Comparison of ENCODE assay signal across 2 mouse cellular contexts in the genomic region with DNA sequence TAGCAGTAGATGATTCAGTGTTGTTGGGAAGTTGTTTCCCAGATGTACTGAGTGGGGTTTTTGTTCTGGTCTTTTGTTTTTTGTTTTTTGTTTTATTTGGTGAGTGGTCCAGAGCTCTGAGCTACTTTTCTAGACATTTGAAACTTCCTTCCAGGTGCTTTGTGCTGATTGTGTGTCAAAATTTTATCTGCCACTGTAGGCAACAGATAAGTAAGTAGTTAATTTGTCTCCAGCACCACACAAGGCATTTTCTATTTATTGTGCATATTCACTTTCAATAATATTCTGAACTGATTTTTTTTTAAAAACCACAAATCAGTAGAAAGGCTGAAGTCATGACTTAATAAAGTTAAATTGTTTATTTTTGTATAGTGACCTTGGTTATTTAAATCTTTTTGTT. TPM values are rescaled to one million over a fixed set of nuclear protein-coding genes. Genes with fewer than 3 reads are reported as not detected.
A peak's percentile ranks its signal among the peaks of the same experiment; 100 is the strongest.
DNase-seq lines count a peak whose midpoint lies in the region; ATAC-seq and TF ChIP-seq lines count a peak whose summit lies in the region.
"Not testable (repeated sequence)": the region's sequence is repeated elsewhere in the genome, so short reads cannot be mapped to it uniquely, and the experiment has no call there.

No protein-coding gene starts in this region.

- TF ChIP-seq POLR2A in MEL (IDR thresholded peaks at IDR 0.05; ENCODE audit: control insufficient read depth in 1 of 2, insufficient read depth in 1 of 2, low read depth in 1 of 2, low read length in 2 of 2, poor library complexity in 1 of 2): not testable (repeated sequence)

- not testable (repeated sequence) for ATAC-seq in liver, embryonic 14.5 days (ENCODE audit: insufficient read depth)

- not testable (repeated sequence) for H3K4me2 ChIP-seq in liver, embryonic 14.5 days (ENCODE audit: low read depth)

- TF ChIP-seq RAD21 in MEL (IDR thresholded peaks at IDR 0.05; ENCODE audit: low read depth, low read length): not testable (repeated sequence)

- H3K27me3 ChIP-seq in MEL (ENCODE audit: control insufficient read depth in 1 of 2, insufficient read depth in 2 of 2, low read length in 2 of 2); liver, embryonic 14.5 days (ENCODE audit: control insufficient read depth, insufficient read depth, low read length): not testable (repeated sequence)

- DNase-seq in MEL (ENCODE audit: low read depth, low spot score); liver, embryonic 14.5 days (ENCODE audit: low read depth in 3 of 3, low spot score in 3 of 3): not testable (repeated sequence)

- H3K4me1 ChIP-seq in MEL (ENCODE audit: control insufficient read depth in 1 of 2, insufficient read depth in 2 of 2, low read length in 2 of 2): peaks cover 7 to 15% of the 10 kb centered on the region in 2 experiments
- peaks cover 11 to 28% of the 10 kb centered on the region in 2 experiments for H3K4me1 ChIP-seq in liver, embryonic 14.5 days (replicated peaks; ENCODE audit: control insufficient read depth in 2 of 2, insufficient read depth in 2 of 2, low read length in 1 of 2)

- not testable (repeated sequence) for TF ChIP-seq CTCF in MEL (IDR thresholded peaks at IDR 0.05 in 2 of 3, conservative IDR thresholded peaks at IDR 0.05 in 1 of 3; ENCODE audit: control insufficient read depth in 1 of 3, insufficient read depth in 1 of 3, low read depth in 2 of 3, low read length in 3 of 3, poor library complexity in 1 of 3, severe bottlenecking in 1 of 3); liver, embryonic 14.5 days (IDR thresholded peaks at IDR 0.05; ENCODE audit: low read depth)

- peaks cover 4 to 23% of the 10 kb centered on the region in 2 experiments for H3K36me3 ChIP-seq in MEL (ENCODE audit: control insufficient read depth in 1 of 2, insufficient read depth in 2 of 2, low read length in 2 of 2)
- peaks cover 18% of the 10 kb centered on the region for H3K36me3 ChIP-seq in liver, embryonic 14.5 days (replicated peaks; ENCODE audit: control insufficient read depth, insufficient read depth, low read depth)

- not testable (repeated sequence) for H3K9me3 ChIP-seq in MEL (replicated peaks; ENCODE audit: insufficient read depth, low read length); liver, embryonic 14.5 days (ENCODE audit: control insufficient read depth, low read length)

- H3K9ac ChIP-seq in MEL (ENCODE audit: control insufficient read depth, low read depth, low read length, poor library complexity, severe bottlenecking); liver, embryonic 14.5 days (replicated peaks): not testable (repeated sequence)

- H3K79me2 ChIP-seq in MEL (ENCODE audit: control insufficient read depth, insufficient read depth, low read length, poor library complexity): not testable (repeated sequence)

- not testable (repeated sequence) for H3K27ac ChIP-seq in MEL (ENCODE audit: control insufficient read depth, low read depth, low read length); liver, embryonic 14.5 days

- H3K4me3 ChIP-seq in MEL (ENCODE audit: control insufficient read depth in 1 of 2, insufficient read depth in 1 of 2, low read depth in 2 of 2, low read length in 2 of 2); liver, embryonic 14.5 days (ENCODE audit: insufficient read depth in 1 of 2, low read depth in 2 of 2, low read length in 2 of 2): not testable (repeated sequence)

- TF ChIP-seq EP300 in MEL (IDR thresholded peaks at IDR 0.05; ENCODE audit: low read depth in 1 of 2, low read length in 2 of 2): peak in 1 of 2 experiments; percentile 41; a peak in 1 of 4 replicates
- TF ChIP-seq EP300 in liver, embryonic 14.5 days (IDR thresholded peaks at IDR 0.05; ENCODE audit: low read depth): peak; percentile 33; the same call in 1 of the 2 replicates

TF ChIP-seq in MEL, 35 proteins besides CTCF, POLR2A, EP300 and RAD21:
- TF ChIP-seq RCOR1 (IDR thresholded peaks at IDR 0.05; ENCODE audit: low read depth, low read length) (peak; percentile 62), TCF12 (IDR thresholded peaks at IDR 0.05; ENCODE audit: low read depth, low read length) (peak; percentile 57), GATA1 (IDR thresholded peaks at IDR 0.05; ENCODE audit: low read depth, low read length) (0 out of 2 replicates have a peak, but pooled peaks have one; percentile 45)

RNA-seq across cellular contexts. Expression of gene Hspe1, which starts 15.6 kb away (rescaled TPM):
- total RNA-seq in MEL (2012; rRNA removed): 883 and 942 TPM in 2 replicates
- polyA plus RNA-seq in MEL (2012; ENCODE audit: insufficient read depth in 1 of 2, insufficient read length in 2 of 2, low read depth in 1 of 2, low replicate concordance in 2 of 2, missing spikeins in 1 of 2): 100 to 1,000 TPM in 1 of 2 experiments, not detected in 1; 752 TPM
- 148 and 306 TPM in 2 replicates for polyA plus RNA-seq in liver, embryonic 14.5 days (2012; rRNA removed)
- polyA plus RNA-seq in liver, embryonic 14.5 days (2014; fragmentation: Nextera tagmentation; extraction: Ambion mirVana): 396 and 414 TPM in 2 replicates

RNA-seq across cellular contexts. Expression of gene Hspd1, which starts 15.7 kb away (rescaled TPM):
- 775 and 808 TPM in 2 replicates for total RNA-seq in MEL (2012; rRNA removed)
- 100 to 1,000 TPM; 306 to 885 TPM for polyA plus RNA-seq in MEL (2012; ENCODE audit: insufficient read depth in 1 of 2, insufficient read length in 2 of 2, low read depth in 1 of 2, low replicate concordance in 2 of 2, missing spikeins in 1 of 2)
- 73.8 and 163 TPM in 2 replicates for polyA plus RNA-seq in liver, embryonic 14.5 days (2012; rRNA removed)
- 241 and 264 TPM in 2 replicates for polyA plus RNA-seq in liver, embryonic 14.5 days (2014; fragmentation: Nextera tagmentation; extraction: Ambion mirVana)

RNA-seq across cellular contexts. Expression of gene Coq10b, which starts 19.8 kb away (rescaled TPM):
- 9.0 and 13.4 TPM in 2 replicates for total RNA-seq in MEL (2012; rRNA removed)
- polyA plus RNA-seq in MEL (2012; ENCODE audit: insufficient read depth in 1 of 2, insufficient read length in 2 of 2, low read depth in 1 of 2, low replicate concordance in 2 of 2, missing spikeins in 1 of 2): 10 to 100 TPM in 1 of 2 experiments, 1 to 10 TPM in 1; 9.8 to 84.6 TPM
- 6.3 and 8.6 TPM in 2 replicates for polyA plus RNA-seq in liver, embryonic 14.5 days (2012; rRNA removed)
- 15.4 and 16.4 TPM in 2 replicates for polyA plus RNA-seq in liver, embryonic 14.5 days (2014; fragmentation: Nextera tagmentation; extraction: Ambion mirVana)

RNA-seq across cellular contexts. Expression of gene Sf3b1, which starts 45.0 kb away (rescaled TPM):
- 118 and 135 TPM in 2 replicates for total RNA-seq in MEL (2012; rRNA removed)
- 100 to 1,000 TPM; 111 to 167 TPM for polyA plus RNA-seq in MEL (2012; ENCODE audit: insufficient read depth in 1 of 2, insufficient read length in 2 of 2, low read depth in 1 of 2, low replicate concordance in 2 of 2, missing spikeins in 1 of 2)
- 30.9 and 45.0 TPM in 2 replicates for polyA plus RNA-seq in liver, embryonic 14.5 days (2012; rRNA removed)
- polyA plus RNA-seq in liver, embryonic 14.5 days (2014; fragmentation: Nextera tagmentation; extraction: Ambion mirVana): 122 and 132 TPM in 2 replicates

RNA-seq across cellular contexts. Expression of gene Mob4, which starts 58.7 kb away (rescaled TPM):
- total RNA-seq in MEL (2012; rRNA removed): 20.7 and 22.0 TPM in 2 replicates
- polyA plus RNA-seq in MEL (2012; ENCODE audit: insufficient read depth in 1 of 2, insufficient read length in 2 of 2, low read depth in 1 of 2, low replicate concordance in 2 of 2, missing spikeins in 1 of 2): 10 to 100 TPM; 26.6 to 62.1 TPM
- 7.3 and 10.8 TPM in 2 replicates for polyA plus RNA-seq in liver, embryonic 14.5 days (2012; rRNA removed)
- polyA plus RNA-seq in liver, embryonic 14.5 days (2014; fragmentation: Nextera tagmentation; extraction: Ambion mirVana): 36.0 and 38.0 TPM in 2 replicates
